Mouse (Mus musculus): ENCODE data around the gene Zbtb38.
"Not testable (repeated sequence)": the region's sequence is repeated elsewhere in the genome, so short reads cannot be mapped to it uniquely, and the experiment has no call there.

The Zbtb38 gene

GRCm38 (mm10) chr9:96675763-96676640, 76.6 kb downstream of the Zbtb38 start:
- no peak for DNase-seq

GRCm38 (mm10) chr9:96675071-96675762, 77.4 kb downstream of the Zbtb38 start:
- DNase-seq: peak; percentile 59

- DNase-seq: no peak
These were observed 78.3 kb downstream of the Zbtb38 start for GRCm38 (mm10) chr9:96674301-96674700.

- DNase-seq: no peak
These were observed 80.2 kb downstream of the Zbtb38 start for GRCm38 (mm10) chr9:96672466-96672865.

GRCm38 (mm10) chr9:96671249-96671648, 81.4 kb downstream of the Zbtb38 start:
- DNase-seq: no peak

- peak; percentile 95 for DNase-seq
These were observed 82.8 kb downstream of the Zbtb38 start for GRCm38 (mm10) chr9:96669877-96670276.

- DNase-seq: peak; percentile 64
These were observed 84.0 kb downstream of the Zbtb38 start for GRCm38 (mm10) chr9:96668628-96669027.

GRCm38 (mm10) chr9:96660510-96661244, 92.0 kb downstream of the Zbtb38 start:
- no peak for DNase-seq

GRCm38 (mm10) chr9:96659801-96660200, 92.8 kb downstream of the Zbtb38 start:
- no peak for DNase-seq

GRCm38 (mm10) chr9:96653538-96653937, 99.1 kb downstream of the Zbtb38 start:
- no peak for DNase-seq

GRCm38 (mm10) chr9:96652763-96653162, 99.9 kb downstream of the Zbtb38 start:
- DNase-seq: no peak

GRCm38 (mm10) chr9:96650807-96651206, 101.8 kb downstream of the Zbtb38 start:
- no peak for DNase-seq

- DNase-seq: peak; percentile 75
These were observed 102.7 kb downstream of the Zbtb38 start for GRCm38 (mm10) chr9:96649924-96650323.

- DNase-seq: no peak
These were observed 103.3 kb downstream of the Zbtb38 start for GRCm38 (mm10) chr9:96649362-96649761.

- no peak for DNase-seq
These were observed 105.8 kb downstream of the Zbtb38 start for GRCm38 (mm10) chr9:96646668-96647295.

- no peak for DNase-seq
These were observed 107.8 kb downstream of the Zbtb38 start for GRCm38 (mm10) chr9:96644840-96645239.

- not testable (repeated sequence) for DNase-seq
These were observed 108.6 kb downstream of the Zbtb38 start for GRCm38 (mm10) chr9:96644002-96644401.

GRCm38 (mm10) chr9:96639451-96639850, 113.2 kb downstream of the Zbtb38 start:
- DNase-seq: peak; percentile 31

GRCm38 (mm10) chr9:96638508-96638907, 114.1 kb downstream of the Zbtb38 start:
- peak; percentile 25 for DNase-seq

GRCm38 (mm10) chr9:96637157-96637548, 115.5 kb downstream of the Zbtb38 start:
- DNase-seq: no peak

- no peak for DNase-seq
These were observed 116.0 kb downstream of the Zbtb38 start for GRCm38 (mm10) chr9:96636423-96637156.

- no peak for DNase-seq
These were observed 116.7 kb downstream of the Zbtb38 start for GRCm38 (mm10) chr9:96635899-96636298.

All from kidney, adult 18-20 months (tissue).